9 mouse cellular contexts compared by ENCODE assay signal in the genomic region with DNA sequence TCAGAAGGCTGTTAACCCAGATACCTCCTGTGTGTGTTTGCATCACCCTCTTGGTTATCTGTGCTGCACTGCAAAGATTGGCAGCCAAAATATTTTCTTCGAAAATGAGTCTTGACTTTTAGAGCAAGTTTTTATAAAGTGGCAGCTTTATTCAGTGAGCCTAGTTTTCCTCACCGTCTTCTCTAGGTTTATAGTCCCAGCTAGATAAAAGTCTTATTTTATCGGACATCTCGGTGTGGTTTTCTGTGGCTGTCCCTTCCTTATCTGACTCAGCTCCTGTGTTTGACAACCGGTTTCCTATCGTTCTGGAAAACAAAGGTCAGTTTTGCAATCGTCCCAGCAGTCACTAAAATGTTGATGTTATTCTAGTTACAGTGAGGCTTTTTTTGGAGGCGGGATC. TPM values are rescaled to one million over a fixed set of nuclear protein-coding genes. Genes with fewer than 3 reads are reported as not detected.
DNase-seq lines count a peak whose midpoint lies in the region; ATAC-seq and TF ChIP-seq lines count a peak whose summit lies in the region.
"Had no signal": no experiment of that assay in that cellular context is flagged by ENCODE, and none has a peak within 500 bp of the region (broad histone marks: within the 10 kb centered on the region; RNA-seq: fewer than 3 reads in every experiment).

No protein-coding gene starts in this region.

- H3K4me1 ChIP-seq in erythroblast, embryonic 14.5 days (ENCODE audit: control insufficient read depth): peaks cover 54% of the 10 kb centered on the region
- H3K4me1 ChIP-seq in CH12.LX (ENCODE audit: control insufficient read depth in 1 of 2, insufficient read depth in 2 of 2): peaks cover 7 to 45% of the 10 kb centered on the region in 2 experiments; a peak in 3 of 4 replicates
- 0 out of 2 replicates have a peak, but pooled peaks cover 2% of the 10 kb centered on the region for H3K4me1 ChIP-seq in hindbrain, embryonic 11.5 days (replicated peaks; ENCODE audit: control insufficient read depth, insufficient read depth, low read length)
- peaks cover 35% of the 10 kb centered on the region for H3K4me1 ChIP-seq in liver, postnatal 0 days (ENCODE audit: insufficient read depth)

- 75% methylated on average over 8 of the region's 8 CpGs for WGBS in hindbrain, embryonic 11.5 days
- WGBS in liver, postnatal 0 days (ENCODE audit: insufficient replicate concordance): 10% methylated on average over 8 of the region's 8 CpGs

- no peak for ATAC-seq in erythroblast, adult 5-6 weeks (replicated peaks; ENCODE audit: low FRiP score, poor library complexity, severe bottlenecking)
- ATAC-seq in hindbrain, embryonic 11.5 days (ENCODE audit: low FRiP score): no peak
- ATAC-seq in liver, postnatal 0 days: no peak

- peaks cover 54% of the 10 kb centered on the region for H3K79me2 ChIP-seq in CH12.LX (replicated peaks; ENCODE audit: control insufficient read depth, extremely low read depth, insufficient read depth, poor library complexity, severe bottlenecking)

- in situ Hi-C loops in CH12.LX (cut with MboI; ENCODE audit: low pct_ligation_motif_present, low pct_unique_long_range_greater_than_20kb, low sequenced_read_pairs): no loop called here

- TF ChIP-seq RAD21 in CH12.LX (IDR thresholded peaks at IDR 0.05; ENCODE audit: low read depth, low read length): no peak

- H3K27me3 ChIP-seq in erythroblast, embryonic 14.5 days (ENCODE audit: control insufficient read depth): no peaks in the 10 kb centered on the region
- no peaks in the 10 kb centered on the region for H3K27me3 ChIP-seq in CH12.LX (replicated peaks)
- H3K27me3 ChIP-seq in hindbrain, embryonic 11.5 days (ENCODE audit: control insufficient read depth, insufficient read depth, low read length): no peaks in the 10 kb centered on the region
- H3K27me3 ChIP-seq in liver, postnatal 0 days (ENCODE audit: insufficient read depth, low read length): no peaks in the 10 kb centered on the region

- H3K9me3 ChIP-seq in erythroblast, embryonic 14.5 days (ENCODE audit: control insufficient read depth, low read length): peaks cover 3% of the 10 kb centered on the region
- peaks cover 4% of the 10 kb centered on the region for H3K9me3 ChIP-seq in CH12.LX (replicated peaks; ENCODE audit: low read length)
- H3K9me3 ChIP-seq in hindbrain, embryonic 11.5 days (ENCODE audit: control insufficient read depth, low read length): no peaks in the 10 kb centered on the region
- H3K9me3 ChIP-seq in liver, postnatal 0 days (ENCODE audit: low read length): no peaks in the 10 kb centered on the region

- TF ChIP-seq POLR2A in CH12.LX (IDR thresholded peaks at IDR 0.05; ENCODE audit: low read depth, low read length): no peak

- H3K4me3 ChIP-seq in erythroblast, embryonic 14.5 days (replicated peaks): peak overlapping the region; percentile 93
- H3K4me3 ChIP-seq in CH12.LX (replicated peaks in 1 of 3; ENCODE audit: low read depth in 2 of 3, low read length in 2 of 3, poor library complexity in 1 of 3): peak overlapping the region in 2 of 3 experiments; percentile 72 to 85
- peak overlapping the region; percentile 71 for H3K4me3 ChIP-seq in hindbrain, embryonic 11.5 days (ENCODE audit: low read depth, low read length)
- peak overlapping the region; percentile 82 for H3K4me3 ChIP-seq in liver, postnatal 0 days (ENCODE audit: low read depth, low read length)

- no peak for TF ChIP-seq EP300 in CH12.LX (IDR thresholded peaks at IDR 0.05; ENCODE audit: low read length)
- TF ChIP-seq EP300 in liver, postnatal 0 days (IDR thresholded peaks at IDR 0.05; ENCODE audit: low read depth): 0 out of 2 replicates have a peak, but pooled peaks have one; percentile 31

- peak overlapping the region; percentile 54 for H3K9ac ChIP-seq in CH12.LX (ENCODE audit: insufficient read depth, low read depth)
- peak overlapping the region; percentile 74; the same call in 1 of the 2 replicates for H3K9ac ChIP-seq in hindbrain, embryonic 11.5 days (ENCODE audit: low read depth, low read length)
- peak overlapping the region; percentile 81 for H3K9ac ChIP-seq in liver, postnatal 0 days (replicated peaks)

- intact Hi-C loops in gastrocnemius, postnatal 14 days (cut with DNase I; ENCODE audit: low total_unique reads): no loop called here

- peak overlapping the region; percentile 87 for H3K4me2 ChIP-seq in CH12.LX (ENCODE audit: insufficient read depth, low read depth, poor library complexity, severe bottlenecking)
- peak overlapping the region; percentile 73; the same call in 1 of the 2 replicates for H3K4me2 ChIP-seq in hindbrain, embryonic 11.5 days (replicated peaks; ENCODE audit: low read depth, low read length)
- H3K4me2 ChIP-seq in liver, postnatal 0 days (ENCODE audit: low read depth, low read length): peak overlapping the region; percentile 91

- no peak overlapping the region for H3K27ac ChIP-seq in CH12.LX (ENCODE audit: insufficient read depth, low read depth)
- H3K27ac ChIP-seq in hindbrain, embryonic 11.5 days (ENCODE audit: low read depth, low read length): no peak overlapping the region
- H3K27ac ChIP-seq in liver, postnatal 0 days (ENCODE audit: low read depth): peak overlapping the region; percentile 91

- DNase-seq in CH12.LX (ENCODE audit: extremely low read depth): no peak
- no peak for DNase-seq in hindbrain, embryonic 11.5 days (ENCODE audit: low spot score)
- DNase-seq in liver, postnatal 0 days: no peak
- no peak for DNase-seq in gastrocnemius, postnatal 14 days
- no peak for DNase-seq in cerebellum, adult 9-11 months
- DNase-seq in spleen, postnatal 36 days (ENCODE audit: low spot score in 2 of 2): no peak
- DNase-seq: lung, adult 2 months had no signal

- H3K36me3 ChIP-seq in erythroblast, embryonic 14.5 days (ENCODE audit: control insufficient read depth): peaks cover 19% of the 10 kb centered on the region
- peaks cover 0 to 19% of the 10 kb centered on the region in 2 experiments for H3K36me3 ChIP-seq in CH12.LX (replicated peaks in 1 of 2; ENCODE audit: control insufficient read depth in 1 of 2, insufficient read depth in 1 of 2, low read length in 1 of 2)
- H3K36me3 ChIP-seq in hindbrain, embryonic 11.5 days (ENCODE audit: control insufficient read depth, insufficient read depth, low read length): no peaks in the 10 kb centered on the region
- no peaks in the 10 kb centered on the region for H3K36me3 ChIP-seq in liver, postnatal 0 days (replicated peaks; ENCODE audit: insufficient read depth, low read length)

- no peak for TF ChIP-seq CTCF in CH12.LX (conservative IDR thresholded peaks at IDR 0.05 in 1 of 2, IDR thresholded peaks at IDR 0.05 in 1 of 2; ENCODE audit: low read depth in 2 of 2, low read length in 2 of 2)
- no peak for TF ChIP-seq CTCF in liver, postnatal 0 days (IDR thresholded peaks at IDR 0.05; ENCODE audit: low read depth)

- dilution Hi-C loops in CH12.LX (cut with MboI; ENCODE audit: extremely low pct_ligation_motif_present, extremely low pct_unique_long_range_greater_than_20kb, low sequenced_read_pairs): no loop called here

TF ChIP-seq in CH12.LX, 34 proteins besides CTCF, POLR2A, EP300 and RAD21:
- no peak for TF ChIP-seq SMC3 (IDR thresholded peaks at IDR 0.05; ENCODE audit: low read depth, low read length)
- TF ChIP-seq MXI1 (IDR thresholded peaks at IDR 0.05; ENCODE audit: low read depth, low read length): 0 out of 2 replicates have a peak, but pooled peaks have one; percentile 16
- no peak for TF ChIP-seq MEF2A (IDR thresholded peaks at IDR 0.05; ENCODE audit: borderline replicate concordance, low read depth, low read length)
- no peak for TF ChIP-seq CHD2 (IDR thresholded peaks at IDR 0.05; ENCODE audit: low read length)

RNA-seq across cellular contexts. Expression of gene Selenoi, which starts 1.6 kb away (rescaled TPM):
- polyA plus RNA-seq in erythroblast, embryonic 14.5 days (2012): 0.07 and 0.12 TPM in 2 replicates
- total RNA-seq in erythroblast, adult 5-6 weeks (2015; ENCODE audit: low replicate concordance): 5.2 and 9.6 TPM in 2 replicates
- total RNA-seq in erythroblast, adult 5-6 weeks (2017; ENCODE audit: low replicate concordance): 8.0 and 13.8 TPM in 2 replicates
- total RNA-seq in CH12.LX (2012; rRNA removed) (36.1 and 39.8 TPM in 2 replicates), CH12.LX (2014; rRNA removed) (45.7 and 51.3 TPM in 2 replicates)
- polyA plus RNA-seq in CH12.LX (2012; ENCODE audit: insufficient read length, low read depth): 21.0 and 27.0 TPM in 2 replicates
- 24.0 and 25.4 TPM in 2 replicates for polyA plus RNA-seq in hindbrain, embryonic 11.5 days (2014; fragmentation: Nextera tagmentation; extraction: Ambion mirVana)
- 9.3 and 9.8 TPM in 2 replicates for polyA plus RNA-seq in liver, postnatal 0 days (2015; fragmentation: Nextera tagmentation; extraction: Ambion mirVana)
- 10 to 100 TPM in 1 of 2 experiments, 1 to 10 TPM in 1; 9.0 to 11.2 TPM for total RNA-seq in gastrocnemius, postnatal 14 days (2021)

RNA-seq across cellular contexts. Expression of gene Adgrf3, which starts 28.5 kb away (rescaled TPM):
- polyA plus RNA-seq in erythroblast, embryonic 14.5 days (2012): not detected in 2 replicates
- not detected in 2 replicates for total RNA-seq in erythroblast, adult 5-6 weeks (2015; ENCODE audit: low replicate concordance)
- not detected in 2 replicates for total RNA-seq in erythroblast, adult 5-6 weeks (2017; ENCODE audit: low replicate concordance)
- total RNA-seq in CH12.LX (2012; rRNA removed) (1.0 and 1.4 TPM in 2 replicates), CH12.LX (2014; rRNA removed) (1.2 and 2.3 TPM in 2 replicates)
- 2.2 and 2.6 TPM in 2 replicates for polyA plus RNA-seq in CH12.LX (2012; ENCODE audit: insufficient read length, low read depth)
- polyA plus RNA-seq in hindbrain, embryonic 11.5 days (2014; fragmentation: Nextera tagmentation; extraction: Ambion mirVana): not detected in 2 replicates
- polyA plus RNA-seq in liver, postnatal 0 days (2015; fragmentation: Nextera tagmentation; extraction: Ambion mirVana): not detected in 2 replicates
- not detected for total RNA-seq in gastrocnemius, postnatal 14 days (2021)

RNA-seq across cellular contexts. Expression of gene Drc1, which starts 47.2 kb away (rescaled TPM):
- not detected in 2 replicates for polyA plus RNA-seq in erythroblast, embryonic 14.5 days (2012)
- total RNA-seq in erythroblast, adult 5-6 weeks (2015; ENCODE audit: low replicate concordance): not detected in 2 replicates
- total RNA-seq in erythroblast, adult 5-6 weeks (2017; ENCODE audit: low replicate concordance): not detected in 2 replicates
- total RNA-seq in CH12.LX (2012; rRNA removed): 0.04 TPM in 1 of 2 replicates, not detected in the other
- not detected in 2 replicates for total RNA-seq in CH12.LX (2014; rRNA removed)
- not detected in 2 replicates for polyA plus RNA-seq in CH12.LX (2012; ENCODE audit: insufficient read length, low read depth)
- 1.4 and 2.9 TPM in 2 replicates for polyA plus RNA-seq in hindbrain, embryonic 11.5 days (2014; fragmentation: Nextera tagmentation; extraction: Ambion mirVana)
- 0.31 and 0.44 TPM in 2 replicates for polyA plus RNA-seq in liver, postnatal 0 days (2015; fragmentation: Nextera tagmentation; extraction: Ambion mirVana)
- under 1 TPM in 1 of 2 experiments, not detected in 1; 0.29 TPM for total RNA-seq in gastrocnemius, postnatal 14 days (2021)
